Mouse (Mus musculus): ENCODE measurements around the gene Muc3.

Muc3 gene

GRCm38 (mm10) chr5:137095135-137095534, 54.0 kb downstream of the Muc3 start:
- no peak for DNase-seq (ENCODE audit: low read depth)

DNA sequence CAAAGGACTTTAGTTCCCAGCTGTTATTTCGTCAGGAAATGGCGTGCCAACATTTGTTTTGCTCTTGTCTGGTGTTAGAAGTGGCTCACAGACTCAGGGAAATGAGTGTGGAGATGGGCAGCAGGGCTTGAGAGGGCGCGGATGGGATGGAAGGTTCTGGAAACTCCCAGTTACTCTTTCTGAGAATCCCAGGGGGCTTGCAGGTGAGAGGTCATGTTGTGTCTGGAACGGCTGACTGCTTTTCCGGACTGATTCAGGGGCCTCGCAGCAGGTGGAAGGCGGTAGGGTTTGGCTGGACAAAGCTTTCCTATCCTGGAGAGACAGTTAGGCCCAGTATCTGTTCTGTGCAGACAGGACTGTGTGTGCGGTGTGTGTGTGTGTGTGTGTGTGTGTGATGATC, 55.4 kb downstream of the Muc3 start:
- DNase-seq (ENCODE audit: low read depth), result no peak

DNA sequence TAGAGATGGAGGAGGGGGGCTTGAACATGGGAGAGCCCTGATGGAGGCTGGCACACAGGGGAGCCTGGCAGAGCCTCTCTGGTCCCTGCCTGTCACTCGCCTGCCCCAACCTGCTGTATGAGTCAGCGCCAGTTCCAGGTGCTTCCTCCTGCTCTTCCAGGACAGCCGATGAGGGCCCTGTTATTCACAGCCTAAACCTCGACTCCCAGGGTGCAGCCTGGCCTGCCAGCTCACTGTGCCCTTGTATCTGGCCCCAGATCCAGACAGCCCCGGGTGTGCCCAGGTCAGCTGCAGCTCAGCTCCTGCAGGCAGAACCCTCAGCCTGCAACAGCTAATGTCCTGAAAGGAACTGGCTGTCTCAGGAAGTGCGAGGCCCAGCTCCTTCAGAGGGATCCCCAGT, 57.6 kb downstream of the Muc3 start:
- no peak for DNase-seq (ENCODE audit: low read depth)

DNA sequence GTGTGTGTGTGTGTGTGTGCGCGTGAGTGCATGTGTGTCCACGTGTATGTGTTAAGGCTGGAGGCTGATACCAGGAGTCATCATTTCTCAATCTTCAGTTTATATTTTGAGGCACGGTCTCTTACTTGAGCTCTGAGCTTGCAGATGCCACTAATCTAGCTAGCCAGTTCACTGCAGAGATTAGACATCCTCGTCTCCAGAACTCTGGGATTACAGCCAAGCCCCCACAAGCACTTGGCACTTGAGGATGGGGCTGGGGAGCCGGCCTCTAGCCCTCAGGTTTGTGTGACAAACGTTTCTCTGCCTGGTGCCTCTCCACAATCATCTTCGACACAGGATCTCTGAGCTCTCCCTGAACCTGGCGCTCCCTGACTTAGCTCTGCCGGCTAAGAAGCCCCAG, 58.3 kb downstream of the Muc3 start:
- no peak for DNase-seq (ENCODE audit: low read depth)

DNA sequence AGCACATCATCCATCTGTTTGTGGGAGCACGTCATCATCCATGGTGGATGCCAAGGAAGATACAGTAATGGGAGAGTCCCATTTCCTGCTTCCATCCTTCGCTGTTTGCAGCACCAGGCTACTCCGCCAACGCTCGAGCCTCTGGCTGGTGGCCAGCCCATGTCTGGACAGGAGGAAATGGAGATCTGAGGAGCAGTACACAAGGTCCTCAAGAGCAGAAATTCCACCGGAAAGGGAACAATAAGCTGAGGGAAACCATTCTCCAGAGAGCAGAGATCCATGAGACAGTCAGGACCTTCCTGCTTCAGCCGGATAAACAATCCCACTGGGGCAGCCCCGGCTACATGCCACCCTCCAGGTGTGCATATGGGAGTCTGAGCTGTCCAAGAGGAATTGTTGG, 61.7 kb downstream of the Muc3 start:
- DNase-seq (ENCODE audit: low read depth), result no peak

GRCm38 (mm10) chr5:137085731-137086130, 63.4 kb downstream of the Muc3 start:
- no peak for DNase-seq (ENCODE audit: low read depth)

DNA sequence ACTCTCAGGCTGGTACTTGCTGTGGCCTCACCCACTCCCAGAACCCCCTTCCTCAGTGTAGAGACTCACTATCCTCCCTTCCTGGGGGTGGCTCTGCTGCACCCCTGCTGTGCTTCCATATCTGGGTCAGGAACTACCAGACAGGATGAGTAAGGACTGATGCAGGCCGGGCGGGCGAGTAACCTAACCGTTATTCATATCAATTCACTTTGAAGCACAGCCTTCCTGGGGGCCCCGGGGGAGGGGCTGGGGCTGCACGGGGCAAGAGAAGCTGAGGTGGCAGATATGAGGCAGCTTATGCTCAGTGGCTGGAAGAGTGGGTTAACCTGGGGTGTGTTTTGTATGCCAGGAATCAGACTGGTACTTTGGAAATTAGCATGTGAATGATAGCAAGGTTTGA, 64.1 kb downstream of the Muc3 start:
- DNase-seq (ENCODE audit: low read depth), result no peak

Data from naive thymus-derived CD4-positive, alpha-beta T cell, adult 2 months (primary cell).